Mouse (Mus musculus) heart, postnatal 10 days (tissue): ENCODE data around the gene Six2. TPM values are rescaled to one million over a fixed set of nuclear protein-coding genes. Genes with fewer than 3 reads are reported as not detected.

ENCODE experiments used
- DNase-seq, 2 experiments: peaks; one replicate each; pipeline ENCODE4 v3.0.0; 2021
- intact Hi-C: fragments of 180-260 bp; cut with DNase I; formaldehyde crosslinking; loops from one replicate; pipeline ENCODE4 v1.15.1; 2025
- total RNA-seq, 2 experiments: library from RNA; stranded (reverse); gene quantifications; 2 replicates each; pipeline ENCODE4 v1.2.3; 2021

Six2 gene
- total RNA-seq, 2 experiments from 2014 or later, result 0.40 to 0.48 TPM

GRCm38 (mm10) chr17:85679651-85680050, 8.4 kb downstream of the Six2 start:
- intact Hi-C loops, result no loop called here
- DNase-seq, result peak; percentile 34 to 72

GRCm38 (mm10) chr17:85664618-85665320, 23.3 kb downstream of the Six2 start:
- intact Hi-C loops, result loop anchor here (1.0 kb wide), 1 partner anchor 399 kb away; no protein-coding TSS in a partner anchor
- DNase-seq, result peak; percentile 81 to 86

GRCm38 (mm10) chr17:85664202-85664601, 23.9 kb downstream of the Six2 start:
- DNase-seq, result no peak
- intact Hi-C loops, result no loop called here

- no peak for DNase-seq
- intact Hi-C loops, result no loop called here
Observed at GRCm38 (mm10) chr17:85661521-85661920, 26.6 kb downstream of the Six2 start.

DNA sequence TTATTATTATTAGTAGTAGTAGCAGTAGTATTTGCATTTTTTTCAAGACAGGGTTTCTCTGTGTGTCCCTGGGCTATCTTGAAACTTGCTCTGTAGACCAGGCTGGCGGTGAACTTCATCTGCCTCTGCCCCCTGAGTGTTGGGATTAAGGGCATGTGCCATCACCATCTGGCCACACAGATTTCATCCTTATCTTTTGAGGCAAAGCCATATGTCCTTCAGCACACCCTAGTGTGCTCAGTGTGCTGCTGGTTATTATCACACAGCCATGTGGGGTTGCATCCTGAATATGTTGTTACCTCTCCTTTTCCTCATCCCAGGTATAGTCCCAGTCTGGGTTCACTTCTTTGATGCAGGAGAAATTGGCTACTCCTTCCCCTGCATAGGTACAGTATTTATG, 28.1 kb downstream of the Six2 start:
- DNase-seq, result no peak
- intact Hi-C loops, result no loop called here

GRCm38 (mm10) chr17:85645718-85646665, 42.1 kb downstream of the Six2 start:
- DNase-seq, result peak; percentile 39 to 67
- intact Hi-C loops, result loop anchor here (1.0 kb wide), 1 partner anchor 417 kb away; no protein-coding TSS in a partner anchor

DNA sequence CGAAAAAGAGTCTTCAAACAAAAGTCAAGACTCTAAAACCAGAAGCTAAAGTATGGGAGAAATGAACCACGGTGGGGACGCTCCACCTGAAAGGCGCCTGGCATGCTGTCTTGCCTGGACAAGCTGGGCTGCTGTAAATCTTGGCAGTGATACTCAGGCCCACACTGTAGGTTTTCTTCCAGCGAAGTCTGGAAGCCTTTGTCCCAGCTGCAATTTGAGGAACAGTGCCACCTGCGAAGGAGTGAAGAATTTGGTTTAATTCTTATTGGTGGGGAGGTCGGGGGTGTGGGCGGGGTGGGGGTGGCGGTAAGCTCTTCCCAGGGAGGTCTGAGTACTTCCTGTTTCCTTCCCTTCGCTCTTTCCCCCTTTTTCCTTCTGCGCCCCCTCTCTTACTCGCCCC, 42.8 kb downstream of the Six2 start:
- DNase-seq, result no peak
- intact Hi-C loops, result loop anchor here (1.0 kb wide), 1 partner anchor 418 kb away; no protein-coding TSS in a partner anchor

GRCm38 (mm10) chr17:85637876-85638275, 50.2 kb downstream of the Six2 start:
- no peak for DNase-seq
- intact Hi-C loops, result no loop called here

Other genes starting within 250 kb of the Six2 start
- gene Six3, start 74.7 kb downstream of the Six2 start, total RNA-seq, result not detected